Mouse (Mus musculus) heart, embryonic 14.5 days (tissue): ENCODE results near the gene Syngr2. TPM values are rescaled to one million over a fixed set of nuclear protein-coding genes. Genes with fewer than 3 reads are reported as not detected.

Experiments used
- ATAC-seq: fragments of 200-750 bp; cut with Nextera tagmentation; 2 replicates; pipeline ENCODE4 v1.8.0; 2017; ENCODE audit warnings: low read depth, moderate TSS enrichment; ENCODE audit not compliant: insufficient number of reproducible peaks, insufficient read depth, low FRiP score
- H3K27ac ChIP-seq, 2 experiments: fragments of 200-500 bp in 1 of 2; fragments of 300-500 bp in 1 of 2; sonication (generic) in 1 of 2; replicated peaks in 1 of 2; 2 replicates each; pipeline ENCODE4 v1.5.1; 2012 to 2014; ENCODE audit warnings: low read depth in 2 of 2, low read length in 2 of 2, control low read depth in 1 of 2, mild to moderate bottlenecking in 1 of 2, mixed read lengths in 1 of 2; ENCODE audit not compliant: control insufficient read depth in 1 of 2, insufficient read depth in 1 of 2
- H3K27me3 ChIP-seq: fragments of 300-500 bp; sonication (generic); 2 replicates; pipeline ENCODE4 v1.6.1; 2014; ENCODE audit warnings: mild to moderate bottlenecking, low read length, control low read depth; ENCODE audit not compliant: control insufficient read depth, insufficient read depth
- H3K36me3 ChIP-seq: fragments of 300-500 bp; sonication (generic); 2 replicates; pipeline ENCODE4 v1.6.1; 2014; ENCODE audit warnings: mild to moderate bottlenecking, control low read depth, low read length, mixed read lengths; ENCODE audit not compliant: control insufficient read depth, insufficient read depth
- H3K4me1 ChIP-seq, 2 experiments: fragments of 200-500 bp in 1 of 2; fragments of 300-500 bp in 1 of 2; sonication (generic) in 1 of 2; 2 replicates each; pipeline ENCODE4 v1.6.1; 2012 to 2014; ENCODE audit warnings: low read length in 2 of 2, control low read depth in 1 of 2, mixed read lengths in 1 of 2; ENCODE audit not compliant: control insufficient read depth in 2 of 2, insufficient read depth in 2 of 2
- H3K4me2 ChIP-seq: fragments of 300-500 bp; sonication (generic); 2 replicates; pipeline ENCODE4 v1.6.1; 2014; ENCODE audit warnings: mild to moderate bottlenecking, low read length
- H3K4me3 ChIP-seq, 2 experiments: fragments of 200-500 bp in 1 of 2; fragments of 300-500 bp in 1 of 2; sonication (generic) in 1 of 2; 2 replicates each; pipeline ENCODE4 v1.5.1; 2012 to 2014; ENCODE audit warnings: low read length in 2 of 2, mild to moderate bottlenecking in 2 of 2, control low read depth in 1 of 2, low read depth in 1 of 2, moderate library complexity in 1 of 2; ENCODE audit not compliant: control insufficient read depth in 1 of 2, insufficient read depth in 1 of 2
- H3K9ac ChIP-seq: fragments of 300-500 bp; sonication (generic); 2 replicates; pipeline ENCODE4 v1.6.1; 2014; ENCODE audit warnings: mild to moderate bottlenecking, low read length
- H3K9me3 ChIP-seq: fragments of 300-500 bp; sonication (generic); 2 replicates; pipeline ENCODE4 v1.6.1; 2016; ENCODE audit warnings: low read length, control low read depth; ENCODE audit not compliant: control insufficient read depth
- WGBS: fragments of 180-500 bp; shearing (Covaris S2); extraction: QIAGEN DNeasy Blood & Tissue Kit; methylation state at CpG from one replicate; pipeline ENCODE4 v1.1.7; 2014; 5-methylcytosine and 5-hydroxymethylcytosine counted together
- polyA plus RNA-seq: library from polyadenylated mRNA; unstranded; fragments of >200 nt; fragmentation: Nextera tagmentation; extraction: Ambion mirVana; gene quantifications from 2 replicates; pipeline ENCODE4 v1.2.1, GENCODE M21; 2014

Syngr2 gene
- polyA plus RNA-seq, 1 experiment from 2014 or later, result 102 TPM

DNA sequence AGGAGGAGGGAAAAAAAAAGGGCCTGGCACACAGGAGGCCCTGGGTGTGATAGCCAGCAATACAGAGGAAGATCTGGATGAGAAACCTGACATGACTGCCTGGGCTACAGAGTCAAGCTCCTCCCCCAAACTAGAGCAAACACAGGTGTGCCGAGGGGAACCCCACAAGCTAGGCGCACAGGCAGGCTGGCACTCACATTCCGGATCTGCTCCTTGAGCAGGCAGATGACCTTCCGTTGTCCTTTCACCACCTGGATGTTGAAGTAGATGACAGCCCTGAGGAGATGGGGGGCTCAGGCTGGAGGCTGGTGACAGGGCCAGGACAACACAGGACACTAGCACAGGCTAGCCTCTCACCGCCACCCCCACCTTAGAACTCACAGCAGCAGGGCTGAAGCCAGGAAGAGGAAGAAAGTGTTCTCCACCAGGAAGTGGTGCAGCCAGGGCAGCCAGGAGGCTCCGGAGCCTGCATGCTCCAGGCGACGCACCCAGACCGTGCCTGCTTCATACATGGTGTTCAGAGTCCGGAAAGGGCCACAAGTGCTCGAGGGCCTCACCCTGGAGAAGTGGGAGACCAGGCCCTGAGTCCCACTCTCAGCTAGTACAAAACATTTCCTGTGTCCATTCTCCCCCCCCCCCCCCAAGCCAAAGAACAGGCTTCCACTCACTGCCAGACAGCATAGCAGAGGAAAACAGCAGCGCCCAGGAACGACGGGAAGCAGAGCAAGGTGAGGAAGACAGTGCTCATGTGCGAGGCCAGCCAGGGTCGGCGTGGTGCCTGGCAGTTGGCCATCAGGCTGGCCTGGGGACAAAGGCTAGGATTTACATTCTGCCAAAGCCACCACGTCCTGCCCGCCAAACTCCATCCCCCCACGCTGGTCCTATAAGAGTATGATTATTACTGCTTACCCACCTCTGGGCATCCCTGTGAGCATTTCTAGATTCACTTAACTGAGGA, 40.5 kb upstream of the Syngr2 start:
- 71% methylated on average over 20 of the region's 20 CpGs for WGBS
- Histone ChIP-seq H3K36me3 (peaks cover 82% of the 10 kb centered on the region), H3K9ac (no peak overlapping the region)

DNA sequence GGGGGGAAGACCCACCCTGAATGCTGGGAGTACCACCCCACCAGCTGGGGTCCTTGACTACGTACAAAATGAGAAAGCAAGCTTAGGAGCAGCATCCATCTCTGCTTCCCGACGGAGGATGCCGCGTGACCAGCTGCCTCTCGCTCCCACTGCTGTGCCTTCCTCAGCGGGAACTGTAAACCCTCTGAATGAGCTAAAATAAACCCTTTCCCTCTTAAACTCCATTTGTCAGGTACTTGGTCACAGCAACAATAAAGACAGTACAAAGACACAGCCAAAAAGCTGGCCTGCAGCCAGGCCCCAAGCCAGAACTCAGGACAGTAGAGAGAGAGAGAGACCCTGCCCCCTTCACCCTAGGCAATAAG, 39.8 kb upstream of the Syngr2 start:
- H3K9me3 ChIP-seq, result no peaks in the 10 kb centered on the region
- H3K4me2 ChIP-seq, result no peak overlapping the region
- H3K9ac ChIP-seq, result no peak overlapping the region
- H3K27ac ChIP-seq, result no peak overlapping the region
- H3K4me3 ChIP-seq, result no peak overlapping the region
- peaks cover 82% of the 10 kb centered on the region for H3K36me3 ChIP-seq
- 85% methylated on average over 7 of the region's 7 CpGs for WGBS
- H3K27me3 ChIP-seq, result no peaks in the 10 kb centered on the region
- no peak for ATAC-seq
- H3K4me1 ChIP-seq, result peaks cover 6 to 7% of the 10 kb centered on the region in 2 experiments; a peak in 2 of 4 replicates

More for the DNA sequence above, 40.5 kb upstream of the Syngr2 start:
- Histone ChIP-seq H3K27me3 (no peaks in the 10 kb centered on the region), H3K9me3 (no peaks in the 10 kb centered on the region), H3K27ac (no peak overlapping the region), H3K4me3 (no peak overlapping the region), H3K4me2 (no peak overlapping the region), H3K4me1 (peaks cover 6 to 7% of the 10 kb centered on the region in 2 experiments; a peak in 2 of 4 replicates)
- no peak for ATAC-seq

DNA sequence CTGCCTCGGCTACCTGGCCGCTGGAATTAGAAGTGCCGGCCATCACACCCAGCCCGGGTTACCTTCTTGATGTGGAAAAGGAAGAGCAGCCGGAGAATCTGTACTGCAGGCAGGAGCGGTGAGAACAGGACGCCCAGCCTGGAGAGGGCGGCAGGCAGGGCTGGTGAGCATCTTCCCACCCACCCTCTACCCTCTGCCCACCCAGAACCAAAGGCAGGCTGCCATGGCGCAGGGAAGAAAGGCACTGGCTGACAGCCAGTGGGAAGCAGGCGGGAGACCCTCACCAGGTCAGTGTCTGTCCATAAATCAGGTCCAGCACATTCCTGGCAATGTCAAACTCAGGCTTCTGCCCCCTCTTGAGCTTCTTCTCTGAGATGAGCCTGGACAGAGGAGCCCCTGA, 39.1 kb upstream of the Syngr2 start:
- Histone ChIP-seq H3K36me3 (peaks cover 82% of the 10 kb centered on the region), H3K4me3 (no peak overlapping the region), H3K4me2 (no peak overlapping the region), H3K27me3 (no peaks in the 10 kb centered on the region), H3K27ac (no peak overlapping the region), H3K9me3 (no peaks in the 10 kb centered on the region), H3K4me1 (peaks cover 6 to 7% of the 10 kb centered on the region in 2 experiments; a peak in 2 of 4 replicates), H3K9ac (no peak overlapping the region)
- ATAC-seq, result no peak
- 87% methylated on average over 10 of the region's 10 CpGs for WGBS

DNA sequence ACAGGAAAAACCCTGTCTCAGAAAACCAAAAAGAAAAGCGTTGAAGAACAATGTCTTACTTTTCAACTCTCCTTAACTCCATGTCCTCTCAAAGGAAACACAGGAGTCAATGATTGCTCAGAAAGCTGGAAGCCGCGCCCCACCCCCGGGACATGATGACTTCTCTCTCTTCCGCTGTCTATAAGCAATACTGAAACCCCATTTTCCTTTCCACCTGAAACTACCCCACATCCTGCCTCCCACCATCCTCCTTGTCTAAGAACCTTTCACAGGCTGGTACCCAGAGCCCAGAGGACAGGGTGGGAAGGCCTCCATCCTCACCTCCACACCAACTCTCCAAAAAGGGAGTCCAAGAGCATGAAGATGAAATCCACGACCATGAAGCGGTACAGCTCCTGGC, 37.1 kb upstream of the Syngr2 start:
- ATAC-seq, result no peak
- H3K9me3 ChIP-seq, result no peaks in the 10 kb centered on the region

DNA sequence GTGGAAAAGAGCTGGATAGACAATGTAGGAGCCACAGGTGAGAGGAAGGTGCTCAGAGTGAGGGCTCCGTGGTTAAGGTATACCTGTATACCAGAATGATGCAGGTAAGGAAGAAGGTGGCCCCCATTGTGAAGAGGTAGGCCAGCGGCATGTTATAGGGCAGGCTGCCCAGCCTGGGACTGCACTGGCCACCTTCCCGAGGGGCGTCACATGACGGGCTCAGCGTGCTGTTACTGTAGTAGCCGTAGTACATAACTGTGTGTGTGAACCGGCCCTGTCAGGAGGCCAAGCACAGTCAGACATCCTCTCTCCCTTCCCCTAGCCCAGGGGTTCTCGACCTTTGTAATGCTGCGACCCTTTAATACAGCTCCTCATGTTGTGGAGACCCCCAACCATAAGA, 34.5 kb upstream of the Syngr2 start:
- Histone ChIP-seq H3K4me3 (no peak overlapping the region), H3K4me1 (peaks cover 7 to 12% of the 10 kb centered on the region in 2 experiments), H3K27ac (no peak overlapping the region), H3K4me2 (no peak overlapping the region), H3K36me3 (peaks cover 82% of the 10 kb centered on the region), H3K9me3 (no peaks in the 10 kb centered on the region), H3K9ac (no peak overlapping the region), H3K27me3 (no peaks in the 10 kb centered on the region)
- 89% methylated on average over 10 of the region's 10 CpGs for WGBS
- no peak for ATAC-seq

More for the DNA sequence above, 37.1 kb upstream of the Syngr2 start:
- Histone ChIP-seq H3K27ac (no peak overlapping the region), H3K4me3 (no peak overlapping the region), H3K4me2 (no peak overlapping the region), H3K27me3 (no peaks in the 10 kb centered on the region), H3K9ac (no peak overlapping the region), H3K36me3 (peaks cover 84% of the 10 kb centered on the region), H3K4me1 (peaks cover 0 to 7% of the 10 kb centered on the region in 2 experiments; a peak in 2 of 4 replicates)
- WGBS, result 93% methylated on average over 7 of the region's 7 CpGs

DNA sequence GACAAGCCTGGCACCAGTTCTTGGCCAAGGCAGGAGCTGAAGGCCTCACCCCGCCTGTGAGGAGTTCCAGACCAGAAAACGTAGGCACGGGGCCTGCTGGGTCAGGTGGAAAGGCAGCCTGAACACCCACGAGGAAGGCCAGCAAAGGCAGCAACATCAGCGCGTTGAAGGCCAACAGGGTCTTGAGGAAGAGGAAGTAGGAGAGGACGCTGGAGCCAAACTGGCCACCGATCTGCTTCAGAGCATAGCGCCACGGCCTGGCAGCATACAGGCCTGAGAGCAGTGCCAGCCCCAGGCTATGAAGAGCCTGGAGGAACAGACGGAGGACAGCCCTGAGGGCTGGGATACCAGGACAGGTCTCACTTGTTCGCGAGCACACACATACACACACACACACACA, 33.9 kb upstream of the Syngr2 start:
- H3K4me2 ChIP-seq, result no peak overlapping the region
- peaks cover 8 to 12% of the 10 kb centered on the region in 2 experiments for H3K4me1 ChIP-seq
- no peak overlapping the region for H3K27ac ChIP-seq
- no peak overlapping the region for H3K4me3 ChIP-seq
- H3K36me3 ChIP-seq, result peaks cover 78% of the 10 kb centered on the region
- no peaks in the 10 kb centered on the region for H3K27me3 ChIP-seq
- ATAC-seq, result no peak
- WGBS, result 90% methylated on average over 13 of the region's 13 CpGs
- no peaks in the 10 kb centered on the region for H3K9me3 ChIP-seq
- H3K9ac ChIP-seq, result no peak overlapping the region

GRCm38 (mm10) chr11:117776085-117776792, 33.2 kb upstream of the Syngr2 start:
- Histone ChIP-seq H3K9ac (no peak overlapping the region), H3K4me1 (peaks cover 15 to 17% of the 10 kb centered on the region in 2 experiments), H3K36me3 (peaks cover 72% of the 10 kb centered on the region), H3K4me3 (no peak overlapping the region), H3K27ac (no peak overlapping the region), H3K9me3 (no peaks in the 10 kb centered on the region), H3K4me2 (no peak overlapping the region), H3K27me3 (no peaks in the 10 kb centered on the region)
- WGBS, result 88% methylated on average over 14 of the region's 14 CpGs
- no peak for ATAC-seq
